Mouse (Mus musculus) urinary bladder, postnatal 14 days (tissue): ENCODE results near the gene Defb18.
"Not testable (repeated sequence)": the region's sequence is repeated elsewhere in the genome, so short reads cannot be mapped to it uniquely, and the experiment has no call there.

Experiments used
- DNase-seq: peaks from one replicate; pipeline ENCODE4 v3.0.0; 2021; ENCODE audit warnings: low spot score

Gene Defb18

DNA sequence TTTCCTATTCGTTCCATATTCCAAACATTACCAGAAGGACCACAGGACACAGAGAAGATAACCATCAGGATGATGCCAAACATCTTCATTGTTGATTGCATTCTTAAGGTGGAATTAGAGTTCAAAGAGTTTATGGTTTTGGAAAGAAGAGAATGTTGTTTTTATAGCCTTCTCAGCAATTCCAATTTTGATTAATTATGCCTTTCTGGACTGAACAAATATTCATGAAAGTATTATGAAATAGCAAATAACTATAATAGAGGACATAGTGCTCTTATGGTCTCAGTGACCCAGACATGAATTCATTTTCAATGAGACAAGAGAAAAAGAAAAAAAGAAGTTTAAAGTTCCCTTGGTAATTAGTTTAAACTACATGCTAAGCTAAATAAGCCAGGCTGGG lies at the start of gene Defb18:
Defb18 (minus strand) TSS at position 101 of the 400 bp plus-strand sequence.
- no peak for DNase-seq

DNA sequence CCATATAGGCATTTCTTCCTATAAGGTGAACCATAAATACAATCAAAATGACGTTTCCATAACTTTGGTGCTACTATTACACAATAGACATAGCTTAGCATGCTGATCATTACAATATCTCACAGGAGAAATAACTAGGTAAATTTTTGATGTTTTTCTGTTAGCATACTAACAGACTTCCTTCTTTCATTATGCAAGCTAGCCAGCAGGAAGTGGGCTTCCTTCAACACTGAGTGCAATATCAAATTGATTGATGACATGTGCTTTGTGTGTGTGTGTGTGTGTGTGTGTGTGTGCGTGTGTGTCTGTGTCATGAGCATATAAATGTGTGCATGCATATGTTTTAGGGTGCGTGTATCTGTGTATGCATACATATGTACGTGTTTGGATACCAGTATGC lies 33.9 kb upstream of the Defb18 start:
- DNase-seq, result no peak

DNA sequence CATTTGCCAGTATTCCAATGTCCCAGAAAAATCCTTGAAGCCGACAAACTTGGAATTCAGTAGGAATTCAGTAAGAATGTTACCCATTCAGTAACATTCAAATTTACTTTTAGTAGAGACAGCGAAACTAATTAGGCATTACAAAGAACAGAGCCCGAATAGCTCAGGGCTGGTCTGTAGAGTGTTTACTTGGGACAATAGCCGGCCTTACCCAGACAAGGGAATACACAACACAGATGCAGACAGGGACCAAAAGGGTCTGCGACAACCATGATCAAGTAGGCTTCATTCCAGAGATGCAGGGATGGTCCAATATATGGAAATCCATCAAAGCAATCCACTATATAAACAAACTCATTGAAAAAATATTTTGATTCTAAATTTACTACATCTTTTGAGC lies 31.6 kb upstream of the Defb18 start:
- no peak for DNase-seq

- DNase-seq, result no peak
These were observed 27.8 kb upstream of the Defb18 start, which contains the start of gene Defb41 for GRCm38 (mm10) chr1:18265038-18265437. TSS of gene Defb41 (minus strand) at chr1:18265138.

DNA sequence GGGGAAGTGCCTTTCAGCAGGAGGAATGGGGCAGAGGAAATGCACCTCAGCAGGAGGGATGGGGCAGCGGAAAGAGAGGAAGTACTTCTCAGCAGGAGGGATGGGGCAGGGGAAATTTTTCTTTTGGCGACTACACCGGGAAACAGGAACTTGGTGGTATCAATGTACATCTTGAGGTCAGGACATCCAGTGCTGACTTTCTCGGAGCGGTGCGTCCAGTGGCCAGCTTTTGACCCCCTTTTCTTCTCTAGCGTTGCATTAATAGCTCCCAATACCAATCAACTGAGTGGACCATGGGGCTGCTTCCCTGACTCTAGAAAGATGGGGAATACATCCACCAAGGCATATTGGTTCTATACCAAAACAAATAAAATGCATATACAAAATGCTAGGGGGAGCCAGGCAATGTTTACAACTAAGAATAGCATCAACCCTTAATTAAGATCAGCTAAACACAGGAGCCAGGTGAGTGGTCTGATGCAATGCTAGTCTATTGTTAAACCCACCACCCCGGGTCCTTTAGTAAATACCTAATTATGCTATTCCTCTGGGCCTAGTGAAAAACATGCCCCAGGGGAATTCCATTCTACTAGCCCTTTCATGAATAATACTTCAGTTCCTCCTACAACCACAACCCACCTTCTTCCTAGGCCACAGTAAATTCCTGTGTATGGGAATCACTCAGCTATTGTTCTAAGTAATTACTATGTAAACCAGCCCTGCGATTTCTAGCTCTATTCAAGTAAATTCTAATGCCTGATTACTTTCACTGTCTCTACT lies 8.7 kb upstream of the Defb18 start:
- DNase-seq, result not testable (repeated sequence)

GRCm38 (mm10) chr1:18223385-18223945 lies 13.8 kb downstream of the Defb18 start:
- no peak for DNase-seq

- DNase-seq, result no peak
These were observed 45.5 kb downstream of the Defb18 start for GRCm38 (mm10) chr1:18191719-18192118.

GRCm38 (mm10) chr1:18190714-18191712 lies 46.2 kb downstream of the Defb18 start:
- no peak for DNase-seq
